Mouse (Mus musculus): ENCODE results near the gene Numbl.

DNA sequence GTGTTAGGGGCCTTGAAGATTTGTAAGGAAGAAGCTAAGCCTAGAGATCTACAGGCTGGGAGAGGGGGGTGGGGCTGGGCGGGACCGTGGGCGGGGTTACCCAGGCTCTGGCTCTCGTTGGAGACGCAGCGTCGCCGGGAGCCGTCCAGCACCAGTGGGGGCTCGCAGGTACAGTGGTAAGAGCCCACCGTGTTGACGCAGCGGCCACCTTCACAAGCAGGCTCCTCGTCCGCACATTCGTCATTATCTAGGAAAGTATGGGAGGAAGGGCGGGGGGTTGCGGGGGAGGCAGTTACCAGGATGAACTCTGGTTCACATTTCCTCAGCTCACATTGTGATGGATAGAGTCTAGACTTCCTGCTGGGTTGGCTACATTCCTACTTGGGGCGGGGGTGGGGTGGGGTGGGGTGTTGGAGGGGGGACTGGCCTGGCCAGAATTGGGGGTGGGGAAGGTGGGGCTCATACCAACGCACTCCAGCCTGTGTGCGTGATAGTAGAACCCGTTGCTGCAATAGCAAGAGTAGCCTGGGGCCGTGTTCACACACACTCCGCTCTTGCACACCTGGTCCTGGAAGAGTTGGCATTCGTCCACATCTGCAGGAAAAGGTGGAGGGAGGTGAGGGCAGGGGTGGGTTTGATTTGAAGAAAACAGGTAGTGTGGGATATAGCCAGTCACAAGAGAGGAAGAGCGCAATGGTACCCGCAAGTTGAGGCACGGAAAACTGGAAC is 50.8 kb downstream of the Numbl start:
- TF ChIP-seq POLR2A (IDR thresholded peaks at IDR 0.05; ENCODE audit: control insufficient read depth, extremely low read depth, insufficient read depth, low read length, poor library complexity), result no peak
- TF ChIP-seq CTCF (IDR thresholded peaks at IDR 0.05; ENCODE audit: borderline replicate concordance, control insufficient read depth, extremely low read depth, insufficient read depth, low read length, poor library complexity), result no peak

All from thymus, adult 2 months (tissue).